Mouse (Mus musculus): ENCODE measurements around the gene Vmn2r47.
"Not testable (repeated sequence)": the region's sequence is repeated elsewhere in the genome, so short reads cannot be mapped to it uniquely, and the experiment has no call there.

Gene Vmn2r47

GRCm38 (mm10) chr7:9841225-9841624 lies at the start of gene Vmn2r47:
Vmn2r47 (minus strand) TSS chr7:9841325.
- DNase-seq: not testable (repeated sequence)

GRCm38 (mm10) chr7:9770471-9770870 lies 70.7 kb downstream of the Vmn2r47 start, which contains the start of gene Vmn2r46:
Vmn2r46 (minus strand) TSS chr7:9770571.
- DNase-seq: not testable (repeated sequence)
